ENCODE assay signal across 15 mouse cellular contexts in the genomic region with DNA sequence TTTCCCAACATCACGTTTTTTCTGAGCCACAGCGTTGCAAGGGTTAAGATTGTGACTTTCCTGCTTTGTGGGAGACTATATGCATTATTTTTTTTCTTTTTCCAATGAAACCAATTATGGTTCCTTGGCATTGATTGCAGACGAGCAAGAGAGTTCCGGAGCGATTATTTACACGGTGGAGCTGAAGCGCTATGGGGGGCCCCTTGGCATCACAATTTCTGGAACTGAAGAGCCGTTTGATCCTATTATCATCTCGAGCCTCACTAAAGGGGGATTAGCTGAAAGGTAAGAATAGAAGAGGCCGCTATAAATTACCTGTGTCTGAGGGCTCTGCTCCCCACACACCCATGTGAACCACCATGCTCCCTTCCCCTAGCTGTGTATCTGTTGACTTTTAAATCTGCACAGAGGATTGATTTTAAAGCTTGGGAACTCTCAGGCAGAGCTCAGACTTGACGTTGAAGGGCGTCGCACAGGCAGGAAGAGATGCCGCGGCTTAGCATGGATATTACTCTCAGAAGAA.
A peak's percentile ranks its signal among the peaks of the same experiment; 100 is the strongest.
DNase-seq lines count a peak whose midpoint lies in the region; ATAC-seq and TF ChIP-seq lines count a peak whose summit lies in the region.
"Had no signal": no experiment of that assay in that cellular context is flagged by ENCODE, and none has a peak within 500 bp of the region (broad histone marks: within the 10 kb centered on the region; RNA-seq: fewer than 3 reads in every experiment).

No protein-coding gene starts in this region.

- H3K4me2 ChIP-seq in intestine, embryonic 14.5 days (ENCODE audit: low read length): no peak overlapping the region
- no peak overlapping the region for H3K4me2 ChIP-seq in intestine, postnatal 0 days (replicated peaks; ENCODE audit: low read depth)
- peak overlapping the region; percentile 39 for H3K4me2 ChIP-seq in forebrain, embryonic 13.5 days
- peak overlapping the region; percentile 28; the same call in 1 of the 2 replicates for H3K4me2 ChIP-seq in hindbrain, postnatal 0 days (ENCODE audit: low read depth, low read length)
- peak overlapping the region; percentile 32 for H3K4me2 ChIP-seq in neural tube, embryonic 15.5 days
- H3K4me2 ChIP-seq: heart, embryonic 11.5 days; liver, embryonic 15.5 days had no signal

- H3K9ac ChIP-seq in intestine, embryonic 14.5 days (ENCODE audit: low read length): no peak overlapping the region
- H3K9ac ChIP-seq in intestine, postnatal 0 days (ENCODE audit: low read depth, low read length): no peak overlapping the region
- H3K9ac ChIP-seq in forebrain, embryonic 13.5 days: no peak overlapping the region
- H3K9ac ChIP-seq in hindbrain, postnatal 0 days (replicated peaks; ENCODE audit: low read length): no peak overlapping the region
- no peak overlapping the region for H3K9ac ChIP-seq in neural tube, embryonic 15.5 days (replicated peaks)
- H3K9ac ChIP-seq: liver, embryonic 15.5 days had no signal

- H3K27ac ChIP-seq in intestine, embryonic 14.5 days (ENCODE audit: low read depth): no peak overlapping the region
- H3K27ac ChIP-seq in intestine, postnatal 0 days (ENCODE audit: low read depth, low read length): no peak overlapping the region
- H3K27ac ChIP-seq in forebrain, embryonic 13.5 days: peak overlapping the region; percentile 31; the same call in 1 of the 2 replicates
- peak overlapping the region; percentile 9; the same call in 1 of the 2 replicates for H3K27ac ChIP-seq in hindbrain, postnatal 0 days
- H3K27ac ChIP-seq in neural tube, embryonic 15.5 days (replicated peaks): no peak overlapping the region
- H3K27ac ChIP-seq: liver, embryonic 15.5 days had no signal

- no peak for ATAC-seq in intestine, embryonic 14.5 days (replicated peaks; ENCODE audit: low FRiP score, low TSS enrichment, low read depth)
- ATAC-seq in intestine, postnatal 0 days: no peak
- no peak for ATAC-seq in forebrain, embryonic 13.5 days
- ATAC-seq in hindbrain, postnatal 0 days: no peak
- ATAC-seq in neural tube, embryonic 15.5 days (ENCODE audit: low FRiP score): no peak
- ATAC-seq: intestine, embryonic 16.5 days had no signal

- TF ChIP-seq CTCF in intestine, postnatal 0 days (IDR thresholded peaks at IDR 0.05; ENCODE audit: low read depth): no peak
- TF ChIP-seq CTCF in hindbrain, postnatal 0 days (IDR thresholded peaks at IDR 0.05; ENCODE audit: low read depth): no peak

- no peak overlapping the region for H3K4me3 ChIP-seq in intestine, embryonic 14.5 days (ENCODE audit: low read depth, low read length)
- no peak overlapping the region for H3K4me3 ChIP-seq in intestine, postnatal 0 days (ENCODE audit: low read depth, low read length)
- 0 out of 2 replicates have a peak overlapping the region, but pooled peaks have one; percentile 1 for H3K4me3 ChIP-seq in forebrain, embryonic 13.5 days
- H3K4me3 ChIP-seq in hindbrain, postnatal 0 days (ENCODE audit: low read length): peak overlapping the region; percentile 4; the same call in 1 of the 2 replicates
- H3K4me3 ChIP-seq in neural tube, embryonic 15.5 days (replicated peaks): no peak overlapping the region
- H3K4me3 ChIP-seq: erythroblast, embryonic 14.5 days; liver, embryonic 15.5 days had no signal

- H3K9me3 ChIP-seq in intestine, embryonic 14.5 days (ENCODE audit: control insufficient read depth, low read length): no peaks in the 10 kb centered on the region
- no peaks in the 10 kb centered on the region for H3K9me3 ChIP-seq in intestine, postnatal 0 days (ENCODE audit: control insufficient read depth)
- H3K9me3 ChIP-seq in forebrain, embryonic 13.5 days (replicated peaks): no peaks in the 10 kb centered on the region
- no peaks in the 10 kb centered on the region for H3K9me3 ChIP-seq in hindbrain, postnatal 0 days (ENCODE audit: low read length)
- no peaks in the 10 kb centered on the region for H3K9me3 ChIP-seq in neural tube, embryonic 15.5 days (replicated peaks)
- H3K9me3 ChIP-seq: liver, embryonic 15.5 days had no signal

- peak; percentile 47 for DNase-seq in intestine, embryonic 14.5 days (ENCODE audit: low spot score)
- peak; percentile 42 for DNase-seq in hindbrain, postnatal 0 days (ENCODE audit: low spot score)
- no peak for DNase-seq in spleen, postnatal 14 days (ENCODE audit: low spot score in 2 of 2)
- DNase-seq in spleen, postnatal 4 days (ENCODE audit: low spot score in 2 of 2): no peak
- DNase-seq in layer of hippocampus, adult 9-11 months: no peak
- DNase-seq: cerebellum, postnatal 25 days; kidney, postnatal 10 days; lung, postnatal 10 days had no signal

- no peaks in the 10 kb centered on the region for H3K27me3 ChIP-seq in intestine, embryonic 14.5 days (replicated peaks; ENCODE audit: control insufficient read depth, insufficient read depth, low read length)
- H3K27me3 ChIP-seq in intestine, postnatal 0 days (replicated peaks; ENCODE audit: control insufficient read depth, insufficient read depth, low read length): no peaks in the 10 kb centered on the region
- H3K27me3 ChIP-seq in forebrain, embryonic 13.5 days: no peaks in the 10 kb centered on the region
- no peaks in the 10 kb centered on the region for H3K27me3 ChIP-seq in hindbrain, postnatal 0 days (ENCODE audit: insufficient read depth, low read length)
- no peaks in the 10 kb centered on the region for H3K27me3 ChIP-seq in neural tube, embryonic 15.5 days (replicated peaks)
- H3K27me3 ChIP-seq: liver, embryonic 15.5 days had no signal

- 46% methylated on average over 15 of the region's 15 CpGs for WGBS in intestine, embryonic 14.5 days
- 42% methylated on average over 15 of the region's 15 CpGs for WGBS in intestine, postnatal 0 days
- whole genome bisulfite sequencing in forebrain, embryonic 13.5 days: 18% methylated on average over 15 of the region's 15 CpGs
- WGBS in hindbrain, postnatal 0 days: 32% methylated on average over 15 of the region's 15 CpGs
- WGBS in neural tube, embryonic 15.5 days: 33% methylated on average over 15 of the region's 15 CpGs

- H3K36me3 ChIP-seq in intestine, embryonic 14.5 days (ENCODE audit: control insufficient read depth, insufficient read depth, low read length): no peaks in the 10 kb centered on the region
- H3K36me3 ChIP-seq in intestine, postnatal 0 days (ENCODE audit: control insufficient read depth, insufficient read depth): no peaks in the 10 kb centered on the region
- H3K36me3 ChIP-seq in forebrain, embryonic 13.5 days (ENCODE audit: poor library complexity, severe bottlenecking): peaks cover 7% of the 10 kb centered on the region; the same call in 1 of the 2 replicates
- 0 out of 2 replicates have a peak, but pooled peaks cover 4% of the 10 kb centered on the region for H3K36me3 ChIP-seq in hindbrain, postnatal 0 days (ENCODE audit: insufficient read depth, low read length)
- peaks cover 11% of the 10 kb centered on the region for H3K36me3 ChIP-seq in neural tube, embryonic 15.5 days
- H3K36me3 ChIP-seq: liver, embryonic 15.5 days had no signal

- no peaks in the 10 kb centered on the region for H3K4me1 ChIP-seq in intestine, embryonic 14.5 days (replicated peaks; ENCODE audit: control insufficient read depth, insufficient read depth, low read length)
- H3K4me1 ChIP-seq in intestine, postnatal 0 days (replicated peaks; ENCODE audit: control insufficient read depth, insufficient read depth, low read length): no peaks in the 10 kb centered on the region
- H3K4me1 ChIP-seq in forebrain, embryonic 13.5 days: peaks cover 27% of the 10 kb centered on the region
- peaks cover 10% of the 10 kb centered on the region; the same call in 1 of the 2 replicates for H3K4me1 ChIP-seq in hindbrain, postnatal 0 days (ENCODE audit: insufficient read depth, low read length)
- peaks cover 21% of the 10 kb centered on the region for H3K4me1 ChIP-seq in neural tube, embryonic 15.5 days
- H3K4me1 ChIP-seq: liver, embryonic 15.5 days had no signal

Comparison
In these comparisons a context has a peak if more than half of its experiments do, and no peak if none do; other contexts are left out.
1. DNase-seq: peak in intestine, embryonic 14.5 days (single experiment) and hindbrain, postnatal 0 days (single experiment); none in spleen, postnatal 14 days (0 of 2), spleen, postnatal 4 days (0 of 2) and layer of hippocampus, adult 9-11 months (single experiment).
2. H3K27ac ChIP-seq: peak in forebrain, embryonic 13.5 days (single experiment) and hindbrain, postnatal 0 days (single experiment); none in intestine, embryonic 14.5 days (single experiment), intestine, postnatal 0 days (single experiment) and neural tube, embryonic 15.5 days (single experiment).
3. H3K4me2 ChIP-seq: peak in forebrain, embryonic 13.5 days (single experiment), hindbrain, postnatal 0 days (single experiment) and neural tube, embryonic 15.5 days (single experiment); none in intestine, embryonic 14.5 days (single experiment) and intestine, postnatal 0 days (single experiment).
4. H3K4me3 ChIP-seq: peak in forebrain, embryonic 13.5 days (single experiment) and hindbrain, postnatal 0 days (single experiment); none in intestine, embryonic 14.5 days (single experiment), intestine, postnatal 0 days (single experiment) and neural tube, embryonic 15.5 days (single experiment).